Mouse (Mus musculus): Measurements from ENCODE around the gene Timm9. TPM values are rescaled to one million over a fixed set of nuclear protein-coding genes. Genes with fewer than 3 reads are reported as not detected.

Timm9 gene
- polyA plus RNA-seq (2015; fragmentation: Nextera tagmentation; extraction: Ambion mirVana): 89.8 and 90.0 TPM in 2 replicates

- peak; percentile 88 for DNase-seq (ENCODE audit: low spot score)
These were observed at the start of gene Timm9, which contains the start of gene 2700049A03Rik for GRCm38 (mm10) chr12:71136130-71136973. Gene Timm9 (minus strand): TSS chr12:71136684. Gene 2700049A03Rik (plus strand): TSS chr12:71136848.

- no peak for DNase-seq (ENCODE audit: low spot score)
These were observed 47.9 kb upstream of the Timm9 start for GRCm38 (mm10) chr12:71184396-71184795.

DNA sequence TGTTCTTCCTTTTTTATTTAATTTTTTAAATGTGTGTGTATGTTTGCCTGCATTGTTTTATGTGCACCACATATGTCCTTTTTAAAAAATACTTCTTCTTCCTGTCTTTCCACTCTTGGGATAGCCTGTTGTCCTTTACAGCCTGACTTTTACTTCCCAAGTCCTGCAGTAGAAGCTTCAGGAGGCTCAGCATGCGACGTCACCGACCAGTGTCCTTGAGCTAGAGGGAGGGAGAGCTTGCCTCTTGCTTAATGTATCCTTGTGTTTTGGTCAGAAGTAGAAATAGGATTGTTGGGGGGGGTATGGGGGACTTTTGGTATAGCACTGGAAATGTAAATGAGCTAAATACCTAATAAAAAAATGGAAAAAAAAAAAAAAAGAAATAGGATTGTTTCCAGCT lies 47.3 kb upstream of the Timm9 start:
- DNase-seq (ENCODE audit: low spot score): no peak

DNA sequence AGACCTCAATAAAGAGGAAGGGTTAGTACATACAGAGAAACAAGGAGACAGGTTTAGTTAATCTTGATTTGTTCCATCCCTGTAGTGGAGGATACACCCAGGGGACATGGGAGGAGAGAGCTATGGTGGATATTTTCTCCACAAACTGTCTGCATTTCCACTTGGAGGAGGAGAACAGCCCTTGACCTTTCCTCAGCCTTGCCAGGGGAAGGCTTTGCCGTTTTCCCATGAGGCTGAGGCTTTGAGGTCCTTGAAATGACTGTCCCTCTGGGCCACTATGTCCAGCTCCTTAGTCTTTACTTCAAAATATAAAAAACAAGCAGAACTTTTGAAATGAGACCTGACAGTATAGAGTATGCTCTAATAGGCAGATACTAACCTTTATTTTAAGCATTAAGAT lies 33.4 kb upstream of the Timm9 start:
- no peak for DNase-seq (ENCODE audit: low spot score)

DNA sequence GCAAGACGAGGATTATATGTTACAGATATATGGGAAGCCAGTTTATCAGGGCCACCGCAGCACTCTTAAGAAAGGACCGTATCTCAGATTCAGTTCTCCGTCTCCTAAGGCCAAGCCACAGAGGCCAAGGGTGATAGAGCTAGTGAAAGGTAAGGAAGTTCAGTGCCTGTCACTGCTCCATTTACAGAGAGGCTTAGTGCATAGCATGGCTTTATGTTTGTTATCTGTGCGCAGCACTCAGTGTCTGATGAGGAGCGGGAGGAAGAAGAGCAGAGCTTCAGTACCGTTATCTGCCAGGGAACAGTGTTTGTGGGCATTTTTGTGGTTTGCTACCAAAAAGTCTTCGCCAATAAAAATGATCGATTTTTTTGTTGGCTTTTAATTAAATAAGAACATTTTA lies 27.9 kb upstream of the Timm9 start:
- DNase-seq (ENCODE audit: low spot score): no peak

GRCm38 (mm10) chr12:71157974-71158373 lies 21.5 kb upstream of the Timm9 start:
- no peak for DNase-seq (ENCODE audit: low spot score)

- DNase-seq (ENCODE audit: low spot score): no peak
These were observed 18.5 kb upstream of the Timm9 start for GRCm38 (mm10) chr12:71154979-71155378.

DNA sequence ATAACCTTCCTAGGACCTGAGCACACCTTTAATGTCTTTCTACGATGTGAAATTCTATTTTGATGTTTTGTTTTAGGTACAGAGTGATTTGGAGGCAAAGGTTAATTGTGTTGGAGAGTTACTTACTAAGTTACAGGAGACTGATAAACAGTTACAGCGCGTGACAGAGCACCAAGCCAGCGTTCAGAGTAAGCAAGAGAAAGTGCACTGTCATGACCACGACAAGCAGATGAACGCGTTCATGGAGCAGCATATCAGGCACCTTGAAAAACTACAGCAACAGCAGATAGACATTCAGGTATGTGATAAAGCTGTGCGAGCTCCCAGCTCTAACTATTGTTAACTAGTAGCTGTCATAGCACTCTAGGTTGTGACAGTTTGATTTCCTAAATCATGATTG lies 13.7 kb upstream of the Timm9 start:
- DNase-seq (ENCODE audit: low spot score): no peak

DNA sequence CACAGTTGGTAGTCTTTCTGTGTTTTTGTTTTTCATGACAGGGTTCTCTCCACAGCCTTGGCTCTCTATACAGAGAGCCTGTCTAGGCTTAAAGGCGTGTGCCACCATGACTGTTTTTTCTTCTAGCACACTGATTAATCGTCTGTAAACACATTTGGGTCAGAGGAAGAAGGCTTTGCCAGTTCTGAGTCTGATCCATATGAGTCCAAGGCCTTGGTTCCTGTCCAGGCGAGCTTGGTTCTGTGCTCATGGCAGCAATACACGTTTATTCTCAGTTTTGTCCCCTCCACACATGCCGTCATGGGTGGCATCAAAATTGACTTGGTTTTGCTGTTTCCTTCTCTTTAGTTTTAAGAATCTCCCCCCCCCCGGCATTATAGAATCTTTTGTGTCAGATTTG lies 13.0 kb upstream of the Timm9 start:
- no peak for DNase-seq (ENCODE audit: low spot score)

GRCm38 (mm10) chr12:71148801-71149200 lies 12.3 kb upstream of the Timm9 start:
- no peak for DNase-seq (ENCODE audit: low spot score)

- peak; percentile 47 for DNase-seq (ENCODE audit: low spot score)
These were observed 11.2 kb upstream of the Timm9 start for GRCm38 (mm10) chr12:71147641-71148040.

- DNase-seq (ENCODE audit: low spot score): no peak
These were observed 4.7 kb upstream of the Timm9 start for GRCm38 (mm10) chr12:71141189-71141588.

- peak; percentile 14 for DNase-seq (ENCODE audit: low spot score)
These were observed 2.9 kb upstream of the Timm9 start for GRCm38 (mm10) chr12:71139258-71139828.

DNA sequence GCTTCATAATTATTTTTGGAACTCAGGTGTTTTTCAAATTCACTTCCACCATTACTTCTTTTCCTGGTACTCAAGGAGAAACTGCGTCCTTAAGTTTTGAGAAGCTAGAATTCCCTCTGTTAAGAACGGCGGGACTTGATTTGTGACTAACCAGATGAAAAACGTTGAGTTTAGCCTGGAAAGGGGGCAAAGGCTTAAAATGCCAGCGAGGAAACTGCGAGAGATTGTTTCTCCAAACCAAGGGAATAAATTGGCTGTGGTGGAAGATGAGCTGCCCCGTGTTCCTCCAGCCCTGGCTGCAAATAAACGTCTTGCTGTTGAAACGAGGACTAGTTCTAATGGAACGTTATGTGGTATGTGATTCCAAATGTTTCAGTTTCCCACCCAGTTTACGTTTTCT lies 1.2 kb upstream of the Timm9 start:
- no peak for DNase-seq (ENCODE audit: low spot score)

DNA sequence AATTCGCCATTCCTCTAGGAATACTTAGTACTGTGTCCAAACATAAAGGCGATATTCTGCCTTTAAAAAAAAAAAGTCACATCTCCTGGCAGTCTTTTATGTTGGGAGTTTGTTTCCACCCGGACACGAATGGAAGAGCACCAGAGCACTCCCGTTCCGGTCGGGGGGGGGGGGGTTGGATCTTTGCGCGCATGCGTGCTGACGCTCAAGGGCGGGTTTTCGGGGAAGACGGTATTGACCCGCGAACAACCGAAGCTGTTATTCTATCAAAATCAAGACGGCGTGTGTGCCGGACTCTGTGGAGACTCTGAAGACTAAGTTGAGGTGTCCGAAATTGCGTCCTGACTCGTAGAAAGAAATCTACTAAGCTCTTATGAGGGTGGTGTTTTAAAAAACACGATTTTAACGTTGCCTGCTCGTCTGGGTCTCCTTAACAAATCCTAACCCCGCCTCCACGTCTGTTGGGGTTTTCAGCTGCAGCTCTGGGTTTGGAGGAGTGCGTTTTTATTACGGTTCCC lies 549 bp upstream of the Timm9 start:
- peak; percentile 94 for DNase-seq (ENCODE audit: low spot score)

- no peak for DNase-seq (ENCODE audit: low spot score)
These were observed 903 bp downstream of the Timm9 start for GRCm38 (mm10) chr12:71135581-71135980.

DNA sequence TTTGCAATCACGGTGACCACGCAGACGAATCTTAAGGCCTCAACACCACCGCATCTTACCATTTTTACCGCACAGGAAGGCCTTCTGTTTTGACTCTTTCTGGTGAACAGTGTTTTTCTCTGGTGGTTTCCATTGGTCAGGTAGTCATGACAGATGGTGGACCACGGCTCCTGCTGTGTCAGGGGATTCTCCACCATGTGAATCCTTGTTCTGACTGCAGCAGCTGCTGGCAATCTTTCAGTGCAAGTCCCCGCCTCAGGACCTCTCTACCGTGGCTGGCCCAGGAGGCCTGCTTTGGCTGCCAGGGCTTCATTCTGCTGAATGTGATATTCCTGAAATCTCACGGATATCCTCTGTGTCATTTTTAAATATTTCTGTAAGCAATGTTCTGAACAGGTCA lies 13.2 kb downstream of the Timm9 start:
- DNase-seq (ENCODE audit: low spot score): no peak

- no peak for DNase-seq (ENCODE audit: low spot score)
These were observed 13.8 kb downstream of the Timm9 start for GRCm38 (mm10) chr12:71122731-71123130.

DNA sequence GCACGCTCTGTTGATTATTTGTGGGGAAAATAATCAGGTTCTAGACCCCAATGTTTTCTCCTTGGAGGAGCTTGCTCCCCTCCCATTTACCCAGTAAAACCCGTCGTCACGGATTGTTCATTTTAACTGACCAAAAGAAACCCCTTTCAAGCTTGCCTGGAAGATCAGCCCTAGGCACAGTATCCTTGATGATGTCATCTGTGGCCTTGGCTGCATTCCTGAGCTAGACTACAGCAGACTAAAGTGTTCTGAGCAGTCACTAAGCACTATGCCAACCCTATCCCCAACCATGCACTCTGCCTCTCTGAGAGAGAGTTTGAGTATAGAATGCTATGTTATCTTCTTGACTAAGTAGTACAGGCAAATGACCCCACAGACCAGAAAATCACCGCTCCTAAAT lies 20.1 kb downstream of the Timm9 start:
- DNase-seq (ENCODE audit: low spot score): no peak

DNA sequence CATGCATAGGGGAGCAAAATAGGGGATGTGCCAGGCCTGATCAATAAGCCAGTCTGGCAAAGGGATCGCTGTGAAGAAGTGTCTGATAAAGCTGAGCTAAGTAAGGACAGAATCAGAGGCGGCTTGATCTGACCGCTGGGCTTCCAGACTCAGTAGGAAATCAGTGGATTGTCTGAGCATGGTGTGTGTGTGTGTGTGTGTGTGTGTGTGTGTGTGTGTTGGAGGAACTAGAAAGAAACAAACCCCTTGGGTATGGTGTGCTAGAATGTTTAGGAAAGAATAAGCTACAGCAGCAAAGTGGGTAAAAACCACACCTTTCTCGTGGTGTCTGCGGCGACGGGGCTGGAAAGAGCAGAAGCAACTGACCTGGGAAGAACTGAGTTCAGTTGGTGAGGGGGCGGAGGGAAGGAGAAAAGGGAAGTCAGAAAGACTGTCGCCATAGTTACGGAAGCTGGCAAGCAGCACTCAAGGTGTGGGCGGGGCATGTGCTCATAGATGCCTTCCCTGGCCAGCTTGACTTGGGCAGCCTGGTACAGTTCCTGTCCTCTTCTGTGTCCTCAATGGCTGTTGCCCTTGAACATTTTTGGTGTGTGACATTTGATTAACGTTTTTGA lies 22.7 kb downstream of the Timm9 start:
- peak; percentile 74 for DNase-seq (ENCODE audit: low spot score)

DNA sequence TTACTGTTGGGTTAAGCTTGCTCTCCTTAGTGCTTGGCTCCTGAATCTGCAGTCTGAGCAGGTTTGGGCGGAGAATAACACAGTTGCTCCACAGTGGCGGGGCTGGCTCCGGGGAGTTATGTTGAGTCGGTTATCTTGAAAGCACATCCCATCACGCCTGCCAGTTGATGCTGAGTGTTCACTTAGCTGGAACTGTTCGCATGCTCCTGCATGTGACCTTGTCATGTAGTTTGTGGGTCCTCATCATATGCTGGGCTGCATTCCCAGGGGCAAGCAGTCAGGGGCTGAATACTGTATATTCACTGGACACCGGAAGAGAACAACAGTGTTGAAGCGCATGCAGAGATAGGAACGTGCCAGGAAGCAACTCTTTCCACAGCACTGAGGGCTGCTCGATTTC lies 23.4 kb downstream of the Timm9 start:
- DNase-seq (ENCODE audit: low spot score): no peak

DNA sequence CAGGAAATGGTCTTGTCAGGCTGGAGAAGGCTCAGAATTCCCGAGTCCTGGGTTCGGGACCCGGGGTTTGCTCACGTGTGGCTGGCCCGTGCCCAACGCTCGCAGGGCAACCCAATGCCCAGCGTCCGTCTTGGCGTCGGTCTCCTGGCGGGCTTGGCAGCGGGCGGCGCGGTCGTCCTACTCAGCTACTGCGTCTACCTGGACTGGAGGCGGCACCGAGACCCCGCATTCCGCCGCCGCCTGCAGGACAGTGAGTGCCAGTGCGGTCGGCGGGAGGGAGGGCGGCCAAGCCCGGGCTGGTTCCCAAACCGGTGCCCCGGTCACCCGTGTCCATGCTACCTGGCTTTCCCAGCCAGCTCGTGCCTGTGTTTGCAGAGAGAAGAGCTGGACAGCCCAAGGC lies 25.2 kb downstream of the Timm9 start, which contains the start of gene Tomm20l:
Gene Tomm20l (plus strand): TSS at position 98 of the 400 bp plus-strand sequence.
- no peak for DNase-seq (ENCODE audit: low spot score)
